Mouse (Mus musculus): ENCODE measurements around the gene Ica1. TPM values are rescaled to one million over a fixed set of nuclear protein-coding genes. Genes with fewer than 3 reads are reported as not detected.

Ica1 gene
- polyA plus RNA-seq, 1 experiment from 2014 or later, result 27.9 TPM

DNA sequence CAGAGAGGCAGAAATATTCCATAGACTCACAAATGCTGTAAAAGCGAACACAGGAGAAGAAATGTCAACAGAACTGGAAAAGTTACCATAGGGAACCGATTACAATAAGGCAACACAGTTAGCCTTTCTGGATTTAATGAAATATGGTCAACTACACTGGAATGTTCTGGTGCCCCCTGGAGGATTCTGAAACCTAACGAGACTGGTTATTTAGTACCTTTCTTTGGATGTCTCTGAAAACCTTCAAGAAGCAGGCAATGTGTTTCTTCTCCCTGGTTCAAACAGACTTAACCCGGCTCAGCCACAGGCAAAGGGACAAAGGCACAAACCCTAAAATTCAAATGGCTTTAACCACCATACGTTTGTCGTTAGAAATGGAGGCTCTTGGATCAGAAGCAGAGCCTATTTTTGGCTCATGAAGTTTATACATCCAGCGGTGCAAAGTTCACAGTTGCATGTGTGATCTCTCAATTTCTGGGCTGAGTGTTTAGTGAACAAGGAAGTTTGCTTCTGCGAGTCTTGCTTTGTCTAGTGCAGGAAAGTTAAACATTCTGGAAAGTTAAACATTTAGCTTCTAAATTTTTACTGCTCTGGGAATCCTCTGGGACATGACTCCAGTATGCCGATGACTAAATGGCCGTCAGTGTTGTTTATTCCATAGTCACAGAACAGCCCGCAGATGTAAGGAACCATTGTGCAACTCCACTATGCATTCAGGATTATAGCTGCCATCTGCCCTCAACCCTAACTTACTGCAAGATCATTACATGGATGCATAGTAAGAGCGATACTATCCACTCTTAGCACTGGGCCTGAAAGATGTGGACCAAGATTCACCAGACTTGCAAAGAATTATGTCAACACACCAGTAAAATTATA, 83.4 kb downstream of the Ica1 start:
- Histone ChIP-seq H3K27ac (no peak overlapping the region), H3K4me3 (no peak overlapping the region), H3K36me3 (no peaks in the 10 kb centered on the region; the same call in 1 of the 2 replicates), H3K9me3 (no peaks in the 10 kb centered on the region), H3K4me1 (peaks cover 13% of the 10 kb centered on the region; the same call in 1 of the 2 replicates), H3K27me3 (ENCODE audit: insufficient read depth, poor library complexity, severe bottlenecking) (no peaks in the 10 kb centered on the region)
- 81% methylated on average over 12 of the region's 12 CpGs for WGBS
- no peak for DNase-seq (ENCODE audit: low spot score)

DNA sequence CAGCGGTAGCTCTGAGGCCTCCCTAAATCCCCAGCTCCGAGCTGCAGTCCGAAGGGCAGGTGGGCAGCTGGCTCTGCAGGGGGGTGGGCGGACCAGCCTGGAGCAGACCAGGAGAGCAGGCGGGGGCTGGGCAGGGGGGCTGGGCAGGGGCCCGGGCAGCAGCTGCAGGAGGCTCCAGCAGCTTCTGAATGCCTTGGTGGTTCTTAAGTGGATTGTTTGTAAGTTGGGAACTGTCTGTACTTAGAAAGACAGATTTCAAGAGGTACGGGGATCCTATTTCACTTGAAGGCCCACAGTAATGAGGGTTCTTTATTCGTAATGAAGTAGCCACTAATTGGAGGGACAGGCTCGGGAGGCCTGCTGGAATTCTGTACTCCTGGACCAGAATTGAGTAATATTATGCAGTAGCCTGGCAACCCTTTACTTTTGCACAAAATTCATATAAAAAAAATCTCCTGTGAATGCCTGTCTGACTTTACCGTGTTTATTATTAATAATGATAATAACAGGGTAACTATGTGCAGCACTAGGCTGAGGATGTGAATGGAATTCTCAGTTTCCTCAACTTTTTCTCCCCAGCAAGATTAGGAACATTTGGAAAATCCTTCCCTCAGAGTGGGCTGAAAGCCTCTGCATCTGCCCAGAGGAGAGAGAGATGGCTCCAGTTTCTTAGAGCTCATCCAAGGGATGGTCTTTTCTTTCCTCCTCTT, 84.2 kb downstream of the Ica1 start:
- H3K36me3 ChIP-seq, result no peaks in the 10 kb centered on the region; the same call in 1 of the 2 replicates
- no peaks in the 10 kb centered on the region for H3K27me3 ChIP-seq (ENCODE audit: insufficient read depth, poor library complexity, severe bottlenecking)
- H3K9me3 ChIP-seq, result no peaks in the 10 kb centered on the region
- H3K27ac ChIP-seq, result peak overlapping the region; percentile 42
- WGBS, result 33% methylated on average over 10 of the region's 10 CpGs
- no peak for DNase-seq (ENCODE audit: low spot score)
- peaks cover 13% of the 10 kb centered on the region; the same call in 1 of the 2 replicates for H3K4me1 ChIP-seq
- H3K4me3 ChIP-seq, result no peak overlapping the region

DNA sequence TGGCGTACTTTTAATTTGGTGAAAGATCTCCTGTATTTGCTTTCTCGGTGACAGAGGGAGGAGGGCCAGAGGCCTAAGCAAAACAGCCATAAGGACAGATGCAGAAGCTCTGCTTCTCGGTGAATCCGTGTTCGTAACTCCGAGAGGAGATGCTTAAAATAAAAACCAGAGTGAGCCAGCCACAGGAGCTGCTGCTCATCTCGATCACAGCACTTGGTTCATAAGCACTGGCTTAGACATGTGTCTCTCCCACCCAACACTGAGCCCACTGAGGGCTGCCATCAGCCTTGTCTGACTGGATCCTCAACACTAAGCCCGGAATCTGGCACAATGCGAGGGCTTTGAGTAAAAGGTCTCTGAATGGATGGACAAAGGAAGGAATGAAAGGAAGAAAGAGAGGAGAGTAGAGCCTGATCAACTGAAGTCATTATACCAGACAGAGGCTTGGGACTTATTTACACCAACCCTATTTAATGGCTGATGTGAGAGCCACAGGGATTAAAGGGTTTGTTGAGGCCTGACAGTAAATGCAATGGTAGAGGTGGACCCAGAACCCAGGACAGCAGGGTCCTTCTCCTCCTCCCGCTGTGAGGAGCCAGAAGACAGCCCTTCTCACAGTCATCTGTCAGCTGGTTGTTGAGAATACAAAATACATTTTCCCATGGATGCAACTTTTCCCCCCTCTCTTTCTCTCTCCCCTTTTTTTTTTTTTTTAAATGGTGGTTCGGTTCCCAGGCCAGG, 85.0 kb downstream of the Ica1 start:
- Histone ChIP-seq H3K36me3 (no peaks in the 10 kb centered on the region; the same call in 1 of the 2 replicates), H3K4me1 (peaks cover 13% of the 10 kb centered on the region; the same call in 1 of the 2 replicates), H3K27ac (peak overlapping the region; percentile 42; the same call in 1 of the 2 replicates), H3K27me3 (ENCODE audit: insufficient read depth, poor library complexity, severe bottlenecking) (no peaks in the 10 kb centered on the region), H3K4me3 (no peak overlapping the region), H3K9me3 (no peaks in the 10 kb centered on the region)
- WGBS, result 58% methylated on average over 11 of the region's 11 CpGs
- no peak for DNase-seq (ENCODE audit: low spot score)

DNA sequence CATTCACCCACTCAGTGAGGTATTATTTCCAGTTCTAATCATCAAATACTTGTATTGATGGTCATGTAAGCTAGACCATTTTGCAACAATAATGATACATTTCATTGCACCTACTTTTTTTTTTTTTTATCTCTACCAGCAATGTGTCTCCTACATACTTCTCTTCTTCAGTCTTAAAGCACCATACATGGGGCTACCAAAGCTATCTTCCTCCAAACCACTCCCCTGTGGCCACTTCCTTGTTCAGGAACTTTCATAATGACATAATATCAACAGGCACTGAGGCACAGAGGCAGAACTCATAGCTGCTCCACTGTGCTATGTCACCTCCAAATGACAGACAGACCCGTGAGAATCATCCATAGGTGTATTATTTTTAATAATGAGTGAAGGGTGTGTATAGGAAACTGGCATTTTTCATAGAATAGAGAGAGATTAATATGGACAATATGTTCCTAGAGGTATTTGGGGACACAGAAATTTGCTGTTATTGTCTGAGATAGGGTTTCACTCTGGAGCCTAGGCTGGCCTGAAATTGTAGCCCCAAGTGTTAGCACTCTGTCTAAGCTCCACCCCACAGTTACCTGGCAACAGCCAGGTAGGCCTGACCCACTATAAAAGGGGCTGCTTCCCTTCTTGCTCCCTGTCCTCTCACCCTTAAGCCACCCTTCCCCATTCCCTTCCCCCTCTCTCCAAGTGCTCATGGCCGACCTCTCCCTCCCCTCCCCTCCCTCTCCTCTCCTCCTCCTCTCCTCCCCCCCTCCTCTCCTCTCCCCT, 86.9 kb downstream of the Ica1 start:
- Histone ChIP-seq H3K36me3 (no peaks in the 10 kb centered on the region; the same call in 1 of the 2 replicates), H3K27me3 (ENCODE audit: insufficient read depth, poor library complexity, severe bottlenecking) (no peaks in the 10 kb centered on the region), H3K27ac (no peak overlapping the region), H3K4me3 (no peak overlapping the region), H3K9me3 (no peaks in the 10 kb centered on the region), H3K4me1 (peaks cover 13% of the 10 kb centered on the region; the same call in 1 of the 2 replicates)
- WGBS, result 57% methylated on average over 2 of the region's 2 CpGs
- DNase-seq (ENCODE audit: low spot score), result no peak

DNA sequence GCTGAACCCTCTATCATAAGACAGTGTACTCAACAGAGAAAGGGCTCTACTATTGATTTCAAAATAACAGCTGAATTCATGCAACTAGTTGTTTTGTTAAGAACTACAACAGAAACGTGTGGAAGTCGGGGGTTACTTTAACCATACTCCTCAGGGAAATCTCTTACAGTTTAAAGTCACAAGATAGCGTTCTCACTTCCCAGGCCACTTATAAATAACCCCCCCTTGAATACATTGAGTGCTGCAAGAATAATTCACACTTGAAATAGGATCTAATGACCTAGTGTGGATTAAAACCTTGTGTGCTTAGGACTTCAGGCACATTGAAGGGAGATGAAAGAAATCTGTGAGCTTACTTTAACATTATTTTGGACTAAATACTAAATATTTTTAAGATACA, 87.8 kb downstream of the Ica1 start:
- Histone ChIP-seq H3K27ac (no peak overlapping the region), H3K36me3 (no peaks in the 10 kb centered on the region), H3K27me3 (ENCODE audit: insufficient read depth, poor library complexity, severe bottlenecking) (no peaks in the 10 kb centered on the region), H3K4me3 (no peak overlapping the region), H3K9me3 (no peaks in the 10 kb centered on the region), H3K4me1 (peaks cover 13% of the 10 kb centered on the region; the same call in 1 of the 2 replicates)
- 59% methylated on average over 3 of the region's 3 CpGs for WGBS
- DNase-seq (ENCODE audit: low spot score), result no peak

DNA sequence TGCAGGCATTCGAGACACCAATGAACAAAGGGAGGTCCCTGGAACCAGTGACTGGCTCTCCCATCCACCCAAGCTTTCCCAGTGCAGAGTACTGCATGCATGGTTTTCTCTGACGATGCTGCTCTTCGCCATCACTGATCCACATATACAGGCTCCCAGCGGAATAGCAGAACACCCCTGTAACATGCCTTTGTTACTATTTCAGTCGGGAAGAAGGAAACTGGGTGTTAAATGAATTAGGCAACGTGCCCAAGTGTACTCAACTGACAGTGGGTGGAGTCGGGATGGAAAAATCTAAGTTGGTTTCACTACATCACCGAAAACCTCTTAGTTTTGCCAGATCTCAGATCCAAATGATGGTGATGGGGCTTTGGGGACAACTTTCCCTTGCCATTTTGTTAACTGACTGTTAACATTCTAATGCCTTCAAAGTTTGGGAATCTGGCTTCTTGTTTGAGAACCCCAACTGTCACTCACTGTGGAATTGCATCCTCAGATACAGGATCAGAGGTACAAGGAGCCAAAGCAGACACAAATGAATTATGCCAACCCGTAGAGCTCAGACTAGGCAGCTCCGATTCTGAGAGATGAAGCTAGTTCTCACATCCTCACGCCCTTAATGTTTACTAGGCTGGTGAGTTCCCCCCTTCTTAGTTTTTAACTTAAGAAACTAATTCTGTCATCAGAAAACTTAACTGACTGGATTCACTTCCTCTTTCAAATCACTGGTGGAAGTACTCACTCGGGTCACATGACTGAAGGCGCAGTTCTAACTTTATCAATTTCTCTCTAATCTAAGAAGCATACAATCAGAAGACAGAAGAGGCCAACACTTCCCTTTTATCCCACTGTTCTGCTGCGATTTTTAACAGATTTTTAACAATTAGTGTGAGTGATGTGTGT, 91.4 kb downstream of the Ica1 start:
- H3K27me3 ChIP-seq (ENCODE audit: insufficient read depth, poor library complexity, severe bottlenecking), result no peaks in the 10 kb centered on the region
- WGBS, result 85% methylated on average over 14 of the region's 14 CpGs
- DNase-seq (ENCODE audit: low spot score), result no peak

DNA sequence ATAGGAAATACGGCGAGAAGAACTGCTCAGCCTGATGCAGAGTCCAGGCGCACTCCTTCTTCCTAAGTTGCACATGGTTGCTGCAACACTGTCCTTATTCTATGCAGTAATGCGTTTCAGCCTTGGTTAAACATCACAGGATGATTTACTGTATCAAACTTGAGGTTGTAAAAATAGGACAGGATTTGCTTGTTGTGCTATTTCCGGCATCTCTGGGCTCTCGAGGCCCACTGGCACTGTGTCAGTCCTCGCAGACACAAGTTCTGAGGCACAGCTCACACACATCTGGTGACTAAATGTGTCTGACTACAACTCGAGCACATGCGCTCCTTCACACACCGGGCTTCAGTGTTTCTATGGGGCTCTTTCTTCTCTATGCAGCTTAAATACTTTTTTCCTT, 94.9 kb downstream of the Ica1 start:
- no peak for DNase-seq (ENCODE audit: low spot score)
- WGBS, result 73% methylated on average over 10 of the region's 10 CpGs
- Histone ChIP-seq H3K36me3 (no peaks in the 10 kb centered on the region), H3K9me3 (no peaks in the 10 kb centered on the region), H3K4me3 (no peak overlapping the region), H3K27me3 (ENCODE audit: insufficient read depth, poor library complexity, severe bottlenecking) (no peaks in the 10 kb centered on the region), H3K27ac (no peak overlapping the region), H3K4me1 (peaks cover 3% of the 10 kb centered on the region; the same call in 1 of the 2 replicates)

More for the DNA sequence above, 91.4 kb downstream of the Ica1 start:
- H3K27ac ChIP-seq, result no peak overlapping the region
- H3K4me3 ChIP-seq, result no peak overlapping the region
- peaks cover 3% of the 10 kb centered on the region; the same call in 1 of the 2 replicates for H3K4me1 ChIP-seq
- no peaks in the 10 kb centered on the region for H3K9me3 ChIP-seq
- no peaks in the 10 kb centered on the region for H3K36me3 ChIP-seq

DNA sequence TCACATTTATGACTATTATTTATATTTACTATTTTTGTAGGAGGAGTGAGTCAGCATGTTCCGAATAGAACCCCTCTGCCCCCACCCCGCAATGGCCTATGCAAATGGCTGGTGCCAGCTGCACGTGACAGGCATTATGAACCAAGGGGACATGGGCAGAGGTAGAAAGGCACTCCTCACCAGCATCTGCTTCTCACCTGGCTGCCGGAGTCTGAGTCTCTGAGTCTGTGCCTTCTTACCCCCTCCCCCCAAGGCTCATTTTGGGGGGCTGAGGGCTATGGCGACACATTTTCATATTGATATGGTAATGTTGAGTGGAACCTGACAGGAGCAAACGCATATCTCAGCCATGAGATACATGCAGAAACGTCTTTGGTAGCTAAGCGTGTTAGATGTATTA, 97.4 kb downstream of the Ica1 start:
- 83% methylated on average over 8 of the region's 8 CpGs for WGBS
- Histone ChIP-seq H3K4me1 (peaks cover 3% of the 10 kb centered on the region; the same call in 1 of the 2 replicates), H3K27me3 (ENCODE audit: insufficient read depth, poor library complexity, severe bottlenecking) (no peaks in the 10 kb centered on the region), H3K27ac (no peak overlapping the region), H3K36me3 (no peaks in the 10 kb centered on the region), H3K4me3 (no peak overlapping the region), H3K9me3 (no peaks in the 10 kb centered on the region)
- DNase-seq (ENCODE audit: low spot score), result no peak

DNA sequence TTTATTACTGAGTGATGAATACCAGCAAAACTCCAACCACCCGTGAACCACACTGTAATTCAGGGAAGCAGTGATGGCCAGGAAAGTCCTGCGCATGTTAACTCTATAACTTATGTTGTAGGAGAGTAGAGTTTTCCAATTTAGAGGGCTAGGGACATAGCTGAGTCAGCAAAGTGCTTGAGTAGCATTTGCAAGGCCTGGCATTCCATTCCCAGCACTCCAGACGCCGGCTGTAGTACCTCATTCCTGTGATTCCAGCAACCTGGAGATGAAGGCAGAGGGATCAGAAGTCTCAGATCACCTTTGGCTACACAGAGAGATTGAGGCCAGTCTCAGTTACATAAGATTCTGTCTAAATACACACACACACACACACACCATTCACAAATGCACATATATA, 105.3 kb downstream of the Ica1 start:
- Histone ChIP-seq H3K4me1 (no peaks in the 10 kb centered on the region), H3K27ac (no peak overlapping the region), H3K36me3 (peaks cover 9% of the 10 kb centered on the region; the same call in 1 of the 2 replicates), H3K9me3 (no peaks in the 10 kb centered on the region), H3K27me3 (ENCODE audit: insufficient read depth, poor library complexity, severe bottlenecking) (no peaks in the 10 kb centered on the region), H3K4me3 (no peak overlapping the region)
- 74% methylated on average over 4 of the region's 4 CpGs for WGBS
- no peak for DNase-seq (ENCODE audit: low spot score)

DNA sequence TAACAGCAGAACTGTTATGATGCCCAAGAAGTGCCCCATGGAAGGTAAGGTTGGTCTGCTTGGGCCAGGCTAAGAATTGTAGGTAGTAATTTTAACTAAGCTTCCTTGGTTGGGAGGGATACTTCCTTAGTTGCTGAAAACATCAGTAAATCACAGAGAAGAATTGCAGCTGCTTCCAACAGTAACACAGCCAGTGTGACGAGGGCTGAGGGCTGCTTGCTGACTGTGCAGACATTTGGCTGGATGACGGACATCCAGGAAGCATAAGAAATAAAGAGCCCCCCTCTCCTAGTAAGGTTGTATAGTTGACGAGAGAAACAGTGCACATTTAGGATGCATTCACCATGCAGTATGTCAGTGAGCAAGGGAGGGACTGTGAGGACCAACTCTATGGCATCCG, 108.9 kb downstream of the Ica1 start:
- Histone ChIP-seq H3K4me1 (no peaks in the 10 kb centered on the region), H3K27ac (no peak overlapping the region), H3K27me3 (ENCODE audit: insufficient read depth, poor library complexity, severe bottlenecking) (no peaks in the 10 kb centered on the region), H3K36me3 (peaks cover 9% of the 10 kb centered on the region; the same call in 1 of the 2 replicates), H3K4me3 (no peak overlapping the region), H3K9me3 (no peaks in the 10 kb centered on the region)
- WGBS, result 75% methylated on average over 4 of the region's 4 CpGs
- no peak for DNase-seq (ENCODE audit: low spot score)

DNA sequence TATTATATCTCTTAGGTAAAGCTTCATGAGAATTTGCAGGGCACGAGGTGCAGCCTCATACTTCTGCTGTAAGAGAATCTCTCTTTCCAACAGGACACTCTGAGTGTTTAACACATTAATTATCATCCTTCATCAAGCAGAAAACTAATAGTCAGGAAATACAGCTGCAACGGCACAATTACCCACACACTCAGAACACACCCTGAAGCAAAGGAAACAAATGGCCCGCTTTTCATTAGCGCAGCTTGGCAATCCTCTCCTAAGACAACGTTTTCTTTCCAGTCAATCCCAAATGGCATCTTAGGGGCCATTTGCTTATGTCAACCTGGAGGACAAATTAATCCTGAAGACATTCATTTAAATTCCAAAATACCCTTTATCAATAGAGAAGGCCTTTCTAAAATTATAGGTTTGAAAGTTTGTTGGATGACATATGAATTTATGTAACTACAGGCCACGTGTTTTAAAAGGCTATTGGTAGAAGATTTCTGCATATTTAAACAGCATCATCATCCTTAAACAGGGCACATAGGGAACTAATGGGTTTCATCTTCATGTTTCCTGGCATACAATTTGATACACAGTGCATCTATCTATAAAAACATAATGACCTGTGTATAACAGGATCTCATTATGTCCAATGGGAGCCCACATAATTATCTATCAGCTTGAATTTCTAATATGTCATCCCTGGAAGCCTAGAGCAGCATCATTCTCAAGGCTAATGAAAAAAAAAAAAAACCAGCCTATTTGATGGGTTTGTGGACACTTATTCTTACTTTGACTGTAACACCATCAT, 110.1 kb downstream of the Ica1 start:
- WGBS, result 65% methylated on average over 6 of the region's 6 CpGs
- no peak for DNase-seq (ENCODE audit: low spot score)
- no peaks in the 10 kb centered on the region for H3K9me3 ChIP-seq
- peaks cover 9% of the 10 kb centered on the region; the same call in 1 of the 2 replicates for H3K36me3 ChIP-seq
- no peak overlapping the region for H3K4me3 ChIP-seq
- H3K27ac ChIP-seq, result no peak overlapping the region
- H3K4me1 ChIP-seq, result no peaks in the 10 kb centered on the region
- H3K27me3 ChIP-seq (ENCODE audit: insufficient read depth, poor library complexity, severe bottlenecking), result no peaks in the 10 kb centered on the region

Data from heart, embryonic 10.5 days (tissue).